Mouse (Mus musculus) midbrain, embryonic 13.5 days (tissue): ENCODE measurements at regions not wholly inside any gene's neighbourhood (a gene's known extent, or its start where the extent isn't known, plus 50 kb on each side); places are given as distances from the start of the nearest gene placed in this dataset.

Experiments used
- ATAC-seq: fragments of 200-750 bp; cut with Nextera tagmentation; 2 replicates; pipeline ENCODE4 v1.8.0; 2017; ENCODE audit warnings: mild to moderate bottlenecking, moderate TSS enrichment, moderate library complexity
- H3K27ac ChIP-seq: fragments of 300-500 bp; sonication (generic); 2 replicates; pipeline ENCODE4 v1.5.1; 2015; ENCODE audit warnings: inconsistent platforms, mild to moderate bottlenecking, moderate library complexity
- H3K27me3 ChIP-seq: fragments of 300-500 bp; sonication (generic); 2 replicates; pipeline ENCODE4 v1.6.1; 2015; ENCODE audit warnings: mild to moderate bottlenecking, inconsistent platforms
- H3K36me3 ChIP-seq: fragments of 300-500 bp; sonication (generic); 2 replicates; pipeline ENCODE4 v1.6.1; 2015; ENCODE audit warnings: mild to moderate bottlenecking, inconsistent platforms
- H3K4me1 ChIP-seq: fragments of 300-500 bp; sonication (generic); replicated peaks from 2 replicates; pipeline ENCODE4 v1.6.1; 2015; ENCODE audit warnings: inconsistent platforms
- H3K4me2 ChIP-seq: fragments of 300-500 bp; sonication (generic); replicated peaks from 2 replicates; pipeline ENCODE4 v1.6.1; 2015; ENCODE audit warnings: moderate library complexity, mild to moderate bottlenecking, inconsistent platforms
- H3K4me3 ChIP-seq: fragments of 300-500 bp; sonication (generic); replicated peaks from 2 replicates; pipeline ENCODE4 v1.5.1; 2015; ENCODE audit warnings: mild to moderate bottlenecking, inconsistent platforms
- H3K9ac ChIP-seq: fragments of 300-500 bp; sonication (generic); replicated peaks from 2 replicates; pipeline ENCODE4 v1.6.1; 2015; ENCODE audit warnings: mild to moderate bottlenecking, inconsistent platforms
- H3K9me3 ChIP-seq: fragments of 300-500 bp; sonication (generic); 2 replicates; pipeline ENCODE4 v1.6.1; 2016; ENCODE audit warnings: mild to moderate bottlenecking, inconsistent platforms
- WGBS: fragments of 180-500 bp; shearing (Covaris S2); methylation state at CpG from one replicate; pipeline ENCODE4 v1.1.7; 2015; 5-methylcytosine and 5-hydroxymethylcytosine counted together

DNA sequence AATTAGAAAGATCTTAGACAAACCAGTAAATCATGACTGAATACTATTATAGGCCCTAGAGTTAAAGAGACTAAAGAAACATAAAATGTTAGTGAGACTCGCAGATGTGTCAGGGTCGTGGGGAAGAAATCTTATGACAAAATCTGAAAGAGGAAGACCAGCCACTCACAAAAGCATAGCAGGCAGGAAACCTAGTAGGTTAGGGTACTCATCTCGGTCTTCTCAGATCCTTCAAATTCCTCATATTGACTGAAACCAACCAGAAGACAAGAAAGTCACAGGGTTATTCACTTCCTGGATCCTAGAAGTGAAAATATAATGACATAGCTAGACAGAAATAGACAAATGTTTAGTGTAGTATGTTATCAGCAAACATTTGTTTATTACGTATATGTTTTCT, 387.5 kb downstream of the Cenpc1 start:
- Histone ChIP-seq H3K27me3 (no peaks in the 10 kb centered on the region), H3K4me1 (no peaks in the 10 kb centered on the region), H3K4me2 (no peak overlapping the region), H3K9ac (no peak overlapping the region), H3K36me3 (no peaks in the 10 kb centered on the region), H3K9me3 (no peaks in the 10 kb centered on the region), H3K4me3 (no peak overlapping the region), H3K27ac (no peak overlapping the region)
- no peak for ATAC-seq
- 87% methylated on average over 4 of the region's 4 CpGs for WGBS

DNA sequence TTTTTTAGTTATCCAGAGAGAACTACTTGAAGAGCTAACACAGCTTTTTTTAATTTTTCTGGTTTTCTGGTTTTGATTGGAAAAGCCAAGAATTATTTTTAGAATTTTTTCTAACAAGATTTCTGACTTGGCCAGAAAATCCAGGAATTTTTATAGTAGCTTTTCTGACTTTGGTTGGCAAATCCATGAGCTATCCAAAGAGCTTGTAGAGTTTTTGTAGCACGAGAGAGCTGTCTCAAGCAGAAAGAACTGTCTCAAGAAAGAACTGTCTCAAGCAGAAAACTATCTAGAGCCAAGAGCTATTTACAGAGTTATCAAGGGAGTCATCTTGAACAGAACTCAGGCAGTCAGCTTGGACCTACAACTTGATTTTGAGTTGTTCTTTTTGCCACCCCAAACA, 394.3 kb downstream of the Cenpc1 start:
- 88% methylated on average over 1 of the region's 1 CpGs for WGBS
- Histone ChIP-seq H3K9me3 (no peaks in the 10 kb centered on the region), H3K27me3 (no peaks in the 10 kb centered on the region), H3K9ac (no peak overlapping the region), H3K4me3 (no peak overlapping the region), H3K27ac (no peak overlapping the region), H3K36me3 (no peaks in the 10 kb centered on the region), H3K4me2 (no peak overlapping the region), H3K4me1 (no peaks in the 10 kb centered on the region)
- no peak for ATAC-seq

DNA sequence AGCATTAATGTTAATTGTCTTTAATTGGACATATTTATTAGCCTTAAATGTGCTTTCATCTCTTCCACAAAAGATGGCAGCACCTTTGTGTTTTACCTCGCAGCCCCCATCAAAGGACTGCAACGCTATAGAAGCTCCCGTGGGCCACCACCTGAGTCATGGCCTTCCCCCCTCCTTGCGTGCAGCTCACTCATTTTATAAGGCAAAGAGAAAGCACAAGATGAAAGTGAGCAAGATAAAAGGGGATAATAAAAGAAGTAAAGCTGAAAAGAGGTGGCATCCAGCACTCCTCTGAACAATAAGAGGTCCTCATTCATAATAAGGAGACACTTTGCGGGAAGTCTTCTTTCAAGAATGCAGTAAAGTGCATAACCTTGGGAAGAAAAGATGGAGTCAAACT, 403.9 kb downstream of the Cenpc1 start:
- H3K9ac ChIP-seq: no peak overlapping the region
- no peak overlapping the region for H3K4me2 ChIP-seq
- WGBS: 61% methylated on average over 5 of the region's 5 CpGs
- H3K36me3 ChIP-seq: no peaks in the 10 kb centered on the region
- no peak overlapping the region for H3K4me3 ChIP-seq
- no peak overlapping the region for H3K27ac ChIP-seq
- no peaks in the 10 kb centered on the region for H3K27me3 ChIP-seq
- no peak for ATAC-seq
- H3K9me3 ChIP-seq: no peaks in the 10 kb centered on the region
- H3K4me1 ChIP-seq: no peaks in the 10 kb centered on the region

DNA sequence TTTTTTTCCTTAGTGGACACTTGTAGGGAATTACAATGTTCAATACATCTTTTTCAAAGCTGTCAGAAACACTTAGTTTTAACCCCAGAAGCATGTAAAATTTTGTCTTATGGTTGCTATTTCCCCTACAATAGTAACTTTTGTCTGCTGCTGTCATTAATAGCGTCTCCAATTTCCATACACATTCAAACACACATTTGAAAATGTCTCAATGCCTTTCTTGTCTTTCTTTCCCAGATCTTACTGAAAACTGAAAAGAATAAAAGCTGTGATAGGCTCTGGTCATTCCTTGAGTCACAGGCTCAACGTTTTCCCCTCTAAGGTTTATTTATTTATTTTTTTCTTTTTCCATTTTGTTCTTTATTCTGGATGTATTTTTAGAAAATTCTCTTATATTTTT, 444.3 kb downstream of the Cenpc1 start:
- 42% methylated on average over 2 of the region's 2 CpGs for WGBS
- H3K9ac ChIP-seq: no peak overlapping the region
- H3K4me3 ChIP-seq: no peak overlapping the region
- no peaks in the 10 kb centered on the region for H3K27me3 ChIP-seq
- H3K4me1 ChIP-seq: no peaks in the 10 kb centered on the region
- H3K4me2 ChIP-seq: no peak overlapping the region
- no peaks in the 10 kb centered on the region for H3K9me3 ChIP-seq
- no peak for ATAC-seq
- no peak overlapping the region for H3K27ac ChIP-seq
- H3K36me3 ChIP-seq: no peaks in the 10 kb centered on the region

DNA sequence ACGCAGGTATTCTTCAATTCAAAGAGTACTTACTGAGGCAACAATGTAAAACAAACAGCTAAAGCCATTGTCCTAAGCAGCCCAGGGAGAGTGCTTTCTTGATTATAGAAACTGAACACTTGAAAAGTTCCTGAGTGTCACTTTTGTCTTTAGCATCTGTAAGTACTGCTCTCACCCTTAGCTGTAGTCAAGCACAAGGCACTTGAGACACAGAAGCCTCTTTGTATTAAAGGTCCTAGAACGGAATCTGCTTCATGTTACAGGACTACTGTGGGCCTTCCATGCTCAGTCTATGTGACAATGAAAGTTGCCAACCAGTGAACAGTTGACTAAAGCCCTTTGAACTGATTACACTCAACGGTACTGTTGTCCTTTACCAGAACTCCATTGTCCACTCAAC, 450.6 kb downstream of the Cenpc1 start:
- H3K4me2 ChIP-seq: no peak overlapping the region
- no peaks in the 10 kb centered on the region for H3K27me3 ChIP-seq
- no peaks in the 10 kb centered on the region for H3K36me3 ChIP-seq
- no peak for ATAC-seq
- no peak overlapping the region for H3K9ac ChIP-seq
- no peaks in the 10 kb centered on the region for H3K9me3 ChIP-seq
- no peak overlapping the region for H3K27ac ChIP-seq
- 70% methylated on average over 3 of the region's 3 CpGs for WGBS
- no peak overlapping the region for H3K4me3 ChIP-seq
- no peaks in the 10 kb centered on the region for H3K4me1 ChIP-seq

DNA sequence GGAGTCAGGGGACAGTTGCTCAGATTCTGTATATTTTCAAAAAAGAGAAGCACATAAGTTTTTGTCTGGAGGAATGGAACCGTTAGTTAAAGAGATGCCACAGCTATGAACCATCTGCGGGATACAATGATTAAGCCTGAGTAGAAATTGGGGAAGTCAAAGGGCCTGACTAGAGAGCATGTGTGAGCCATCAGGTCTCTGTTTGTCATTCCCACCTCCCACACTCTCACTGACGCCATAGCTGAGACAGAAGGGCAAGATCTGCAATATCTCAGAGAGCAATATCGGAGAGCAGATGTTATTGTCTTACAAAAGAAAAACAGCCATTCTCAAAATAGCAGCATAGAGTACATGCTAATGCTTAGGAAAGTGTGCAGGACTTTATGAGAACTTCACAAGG, 452.8 kb downstream of the Cenpc1 start:
- no peaks in the 10 kb centered on the region for H3K9me3 ChIP-seq
- H3K4me2 ChIP-seq: no peak overlapping the region
- no peak overlapping the region for H3K4me3 ChIP-seq
- 88% methylated on average over 4 of the region's 4 CpGs for WGBS
- 0 out of 2 replicates have a peak, but pooled peaks cover 5% of the 10 kb centered on the region for H3K4me1 ChIP-seq
- H3K27ac ChIP-seq: no peak overlapping the region
- no peaks in the 10 kb centered on the region for H3K36me3 ChIP-seq
- H3K9ac ChIP-seq: no peak overlapping the region
- no peak for ATAC-seq
- no peaks in the 10 kb centered on the region for H3K27me3 ChIP-seq

DNA sequence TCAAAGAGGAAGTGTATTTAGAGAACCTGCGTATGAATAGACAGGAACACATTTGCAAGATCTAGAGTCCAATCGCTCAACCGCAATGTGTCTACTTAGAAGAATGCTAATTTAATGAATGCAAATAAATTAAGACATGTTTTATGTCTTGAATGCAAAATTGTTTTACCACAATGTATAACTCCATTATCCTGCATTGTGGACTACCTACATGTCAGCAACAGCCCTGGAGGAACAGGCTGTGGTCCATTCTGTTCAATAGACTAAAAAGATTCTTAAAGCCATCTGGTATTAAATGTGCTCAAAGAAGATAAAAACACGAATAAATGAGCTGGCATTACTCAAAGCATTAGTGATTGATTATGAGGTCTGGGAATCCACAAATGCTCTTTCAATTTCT, 456.3 kb downstream of the Cenpc1 start:
- Histone ChIP-seq H3K9me3 (no peaks in the 10 kb centered on the region), H3K36me3 (no peaks in the 10 kb centered on the region), H3K27ac (no peak overlapping the region), H3K9ac (no peak overlapping the region), H3K4me3 (no peak overlapping the region), H3K4me2 (no peak overlapping the region), H3K4me1 (0 out of 2 replicates have a peak, but pooled peaks cover 5% of the 10 kb centered on the region), H3K27me3 (no peaks in the 10 kb centered on the region)
- 52% methylated on average over 4 of the region's 4 CpGs for WGBS
- no peak for ATAC-seq

DNA sequence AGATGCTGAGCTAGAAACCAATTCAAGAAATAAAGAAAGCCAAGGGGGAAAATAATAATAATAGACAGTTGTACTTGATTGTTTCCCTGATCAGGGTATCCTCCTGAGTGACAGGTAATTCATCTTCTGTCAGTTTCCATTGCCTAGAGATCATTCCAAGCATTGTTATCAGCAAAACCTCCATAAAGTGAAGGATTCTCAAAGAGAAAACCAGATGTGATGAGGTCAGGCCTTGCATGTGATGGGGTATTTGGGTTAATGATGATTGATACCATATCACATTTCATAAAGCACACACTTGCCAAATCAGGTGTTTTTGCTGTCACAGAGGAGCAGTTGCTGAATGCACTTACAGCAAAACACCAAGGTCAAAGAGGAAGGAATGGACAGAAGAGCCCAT, 467.2 kb downstream of the Cenpc1 start:
- H3K4me2 ChIP-seq: no peak overlapping the region
- H3K9ac ChIP-seq: no peak overlapping the region
- H3K27ac ChIP-seq: no peak overlapping the region
- no peaks in the 10 kb centered on the region for H3K4me1 ChIP-seq
- no peak overlapping the region for H3K4me3 ChIP-seq
- no peaks in the 10 kb centered on the region for H3K27me3 ChIP-seq
- no peak for ATAC-seq
- no peaks in the 10 kb centered on the region for H3K9me3 ChIP-seq
- H3K36me3 ChIP-seq: no peaks in the 10 kb centered on the region

DNA sequence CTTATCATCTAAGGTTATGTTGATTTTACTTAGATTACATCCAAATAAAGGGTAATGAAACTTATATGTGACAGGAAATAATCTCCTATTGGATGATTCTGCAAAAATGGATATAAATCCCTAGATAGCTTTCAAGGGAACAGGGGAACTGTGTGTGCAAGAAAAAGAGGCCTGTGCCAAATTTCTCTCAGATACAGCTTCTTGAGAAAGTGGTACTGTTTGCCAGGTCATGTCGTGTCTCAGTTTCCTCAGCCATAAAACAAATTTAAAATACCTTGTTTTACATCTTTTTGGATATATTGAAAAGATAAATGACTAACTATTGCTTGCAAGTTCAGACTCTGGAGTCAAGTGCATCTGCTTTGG, 470.3 kb downstream of the Cenpc1 start:
- no peak overlapping the region for H3K27ac ChIP-seq
- no peak overlapping the region for H3K9ac ChIP-seq
- H3K36me3 ChIP-seq: no peaks in the 10 kb centered on the region
- 69% methylated on average over 1 of the region's 1 CpGs for WGBS
- H3K4me2 ChIP-seq: no peak overlapping the region
- H3K4me3 ChIP-seq: no peak overlapping the region
- no peak for ATAC-seq
- H3K27me3 ChIP-seq: no peaks in the 10 kb centered on the region
- no peaks in the 10 kb centered on the region for H3K9me3 ChIP-seq
- no peaks in the 10 kb centered on the region for H3K4me1 ChIP-seq

DNA sequence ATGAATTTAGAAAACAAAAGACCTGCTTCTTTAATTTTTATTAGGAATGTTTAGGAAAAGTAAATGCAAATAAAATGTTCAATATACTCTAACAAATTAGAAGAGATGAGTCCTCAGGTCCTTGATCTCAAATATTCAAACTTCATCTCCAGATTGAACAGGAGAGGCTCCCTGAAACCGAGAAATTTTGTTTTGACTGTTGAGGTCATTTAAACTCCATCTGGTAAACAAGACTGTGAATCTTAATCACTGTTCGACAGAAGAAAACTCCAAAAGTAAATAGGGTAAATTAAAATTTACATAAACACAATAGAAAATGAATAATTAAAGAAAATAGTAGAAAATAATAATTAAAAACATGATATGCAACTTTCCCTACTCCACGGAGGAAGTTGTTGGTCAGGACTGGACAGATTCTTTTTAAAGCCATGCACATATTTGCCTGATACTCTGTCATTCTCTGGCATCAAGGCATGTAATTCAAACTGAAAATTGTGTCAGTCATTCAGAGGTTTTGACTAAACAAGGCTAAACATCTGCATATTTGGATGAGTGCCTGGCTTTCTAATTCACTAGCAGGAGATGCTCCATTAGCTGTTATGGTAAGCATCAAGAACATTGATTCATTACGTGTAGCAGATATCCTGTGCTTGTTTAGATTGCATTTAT, 470.8 kb downstream of the Cenpc1 start:
- Histone ChIP-seq H3K4me1 (no peaks in the 10 kb centered on the region), H3K9ac (no peak overlapping the region), H3K4me3 (no peak overlapping the region), H3K9me3 (no peaks in the 10 kb centered on the region), H3K27me3 (no peaks in the 10 kb centered on the region), H3K36me3 (no peaks in the 10 kb centered on the region), H3K4me2 (no peak overlapping the region), H3K27ac (no peak overlapping the region)
- WGBS: 83% methylated on average over 4 of the region's 4 CpGs
- ATAC-seq: no peak

DNA sequence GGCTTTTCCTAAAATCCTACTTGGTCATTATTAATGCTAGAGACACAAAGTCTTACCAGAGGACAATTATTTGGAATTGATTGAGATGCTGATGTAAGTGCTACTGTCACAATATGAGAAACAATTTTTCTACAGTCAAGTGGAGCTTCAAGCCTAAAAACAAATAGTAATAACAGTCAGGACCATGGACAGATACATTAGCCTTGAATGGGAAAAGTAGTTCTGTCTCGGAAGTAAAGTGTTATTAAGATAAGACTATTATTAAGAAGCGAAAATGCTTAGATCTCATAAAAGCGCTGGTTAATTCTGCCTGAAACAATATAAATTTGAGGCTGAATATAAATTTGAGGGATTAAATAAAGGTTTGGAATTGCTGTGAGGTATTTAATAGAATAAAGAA, 473.1 kb downstream of the Cenpc1 start:
- Histone ChIP-seq H3K4me2 (no peak overlapping the region), H3K9me3 (no peaks in the 10 kb centered on the region), H3K27me3 (no peaks in the 10 kb centered on the region), H3K9ac (no peak overlapping the region), H3K36me3 (no peaks in the 10 kb centered on the region), H3K27ac (no peak overlapping the region), H3K4me1 (no peaks in the 10 kb centered on the region), H3K4me3 (no peak overlapping the region)
- 80% methylated on average over 3 of the region's 3 CpGs for WGBS
- no peak for ATAC-seq

DNA sequence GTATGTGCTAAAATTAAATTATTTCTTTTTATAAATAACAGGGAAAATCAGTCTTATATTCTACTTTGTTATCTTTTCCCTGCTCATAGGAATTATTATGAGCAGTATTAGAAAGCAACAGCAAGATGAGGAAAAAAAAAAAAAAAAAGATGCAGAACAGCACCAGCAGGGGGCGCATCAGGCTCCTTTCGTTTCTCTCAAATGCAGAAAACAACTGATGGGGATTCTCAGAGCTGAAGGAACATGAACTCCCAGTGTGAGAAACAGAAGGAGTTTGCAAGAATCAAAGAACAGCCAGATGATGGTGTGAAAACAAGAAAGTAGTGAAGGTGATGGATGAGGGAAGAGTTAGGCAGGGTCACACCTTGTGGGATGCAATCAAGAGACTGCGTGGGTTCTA, 478.7 kb downstream of the Cenpc1 start:
- Histone ChIP-seq H3K9ac (no peak overlapping the region), H3K4me2 (no peak overlapping the region), H3K36me3 (no peaks in the 10 kb centered on the region), H3K9me3 (no peaks in the 10 kb centered on the region), H3K4me3 (no peak overlapping the region), H3K27me3 (no peaks in the 10 kb centered on the region), H3K4me1 (no peaks in the 10 kb centered on the region), H3K27ac (no peak overlapping the region)
- 35% methylated on average over 3 of the region's 3 CpGs for WGBS
- no peak for ATAC-seq

DNA sequence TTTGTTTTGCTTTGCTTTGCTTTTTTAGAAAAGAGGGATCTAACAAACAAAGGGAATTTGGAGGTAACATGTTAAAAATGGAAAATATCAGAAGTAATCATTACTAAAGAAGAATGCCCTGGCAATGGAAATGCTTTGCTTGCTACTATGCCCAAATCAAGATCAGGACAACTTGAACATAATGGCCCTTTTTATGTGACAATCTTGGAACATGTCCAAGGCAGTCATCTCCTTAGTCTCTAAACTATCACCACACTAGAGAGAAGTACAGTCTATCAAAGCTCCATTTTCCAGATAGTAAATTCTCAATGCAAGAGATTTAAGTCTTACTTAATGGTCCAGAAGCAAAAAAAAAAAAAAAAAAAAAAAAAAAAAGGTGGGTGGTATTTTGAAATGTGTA, 492.9 kb downstream of the Cenpc1 start:
- no peak overlapping the region for H3K27ac ChIP-seq
- H3K4me3 ChIP-seq: no peak overlapping the region
- no peaks in the 10 kb centered on the region for H3K9me3 ChIP-seq
- no peak overlapping the region for H3K9ac ChIP-seq
- H3K4me1 ChIP-seq: no peaks in the 10 kb centered on the region
- ATAC-seq: no peak
- H3K27me3 ChIP-seq: no peaks in the 10 kb centered on the region
- no peak overlapping the region for H3K4me2 ChIP-seq
- no peaks in the 10 kb centered on the region for H3K36me3 ChIP-seq
